Mouse (Mus musculus) 3134 (cell line): ENCODE data around the gene Gm45234.
A peak's percentile ranks its signal among the peaks of the same experiment; 100 is the strongest.

Experiments
- DNase-seq: peaks from one replicate; pipeline ENCODE4 v3.0.0-alpha.2; 2011; ENCODE audit warnings: low spot score; ENCODE audit not compliant: insufficient read length; ENCODE audit errors: extremely low read depth

The Gm45234 gene

DNA sequence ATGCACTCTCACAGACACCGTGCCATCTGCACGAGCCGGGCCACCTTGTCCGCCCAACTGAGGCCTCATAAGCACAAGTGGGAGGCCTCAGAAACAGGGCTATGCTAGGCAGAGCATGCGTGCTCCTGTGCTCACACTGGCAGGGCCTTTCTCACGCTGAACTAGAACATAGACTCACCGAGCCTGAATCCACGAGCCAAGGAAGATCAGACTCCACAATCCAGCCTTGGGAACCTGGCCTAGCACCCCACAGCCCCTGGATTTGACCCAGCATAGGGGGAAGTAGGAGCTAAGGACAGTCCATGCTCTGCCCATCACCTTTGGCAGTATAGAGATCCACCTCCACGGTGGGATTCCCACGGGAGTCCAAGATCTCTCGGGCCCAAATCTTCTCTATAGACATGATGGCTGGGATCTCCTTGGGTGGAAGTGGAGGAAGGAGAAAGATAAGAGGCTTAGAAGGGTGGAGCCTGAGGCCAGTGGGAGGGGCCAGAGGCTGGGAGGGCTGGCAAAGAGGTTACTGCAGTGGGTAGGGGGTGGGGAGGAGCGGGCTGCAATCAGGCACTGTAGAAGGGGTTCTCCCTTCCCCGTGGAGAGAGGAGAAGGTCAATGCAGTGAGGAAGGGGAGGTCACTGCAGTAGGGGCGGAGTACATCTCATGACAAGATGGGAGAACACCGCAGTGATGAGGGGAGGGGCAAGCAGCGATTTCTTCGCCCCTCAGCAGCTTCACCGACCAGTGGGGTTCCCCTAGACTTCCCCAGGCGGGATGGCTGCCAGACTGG, 12.3 kb upstream of the Gm45234 start:
- no peak for DNase-seq

DNA sequence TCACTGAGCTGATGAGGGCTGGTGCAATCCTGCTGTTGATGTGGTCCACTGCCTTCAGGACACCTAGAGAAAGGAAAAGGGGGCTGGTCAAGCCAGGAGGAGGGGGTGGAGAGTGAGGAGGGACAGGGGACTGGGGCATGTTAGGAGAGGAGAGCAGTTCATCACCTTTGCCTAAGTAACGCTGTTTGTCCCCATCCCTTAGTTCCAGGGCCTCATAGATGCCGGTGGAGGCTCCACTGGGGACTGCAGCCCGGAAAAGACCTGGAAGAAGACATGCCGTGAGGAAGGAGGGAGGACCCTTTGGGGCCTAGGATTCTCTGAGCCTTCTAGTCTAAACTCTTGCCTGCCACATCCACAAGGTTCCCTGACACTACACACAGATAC, 11.7 kb upstream of the Gm45234 start:
- no peak for DNase-seq

DNA sequence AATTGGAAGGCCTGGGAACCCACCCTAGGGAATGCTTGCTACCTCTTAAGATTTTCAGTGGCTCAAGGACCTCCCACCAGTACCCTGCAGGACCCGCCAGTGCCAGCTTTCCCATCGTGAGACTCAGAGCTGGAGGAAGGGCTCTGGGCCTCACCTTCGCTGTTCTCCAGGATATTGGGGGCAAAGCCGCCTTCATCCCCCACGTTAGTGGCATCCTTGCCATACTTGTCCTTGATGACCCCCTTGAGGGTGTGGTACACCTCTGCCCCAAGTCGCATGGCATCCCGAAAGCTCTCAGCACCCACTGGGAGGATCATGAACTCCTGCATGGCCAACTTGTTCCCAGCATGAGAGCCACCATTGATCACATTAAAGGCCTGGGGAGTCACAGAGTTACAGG, 10.1 kb upstream of the Gm45234 start:
- no peak for DNase-seq

DNA sequence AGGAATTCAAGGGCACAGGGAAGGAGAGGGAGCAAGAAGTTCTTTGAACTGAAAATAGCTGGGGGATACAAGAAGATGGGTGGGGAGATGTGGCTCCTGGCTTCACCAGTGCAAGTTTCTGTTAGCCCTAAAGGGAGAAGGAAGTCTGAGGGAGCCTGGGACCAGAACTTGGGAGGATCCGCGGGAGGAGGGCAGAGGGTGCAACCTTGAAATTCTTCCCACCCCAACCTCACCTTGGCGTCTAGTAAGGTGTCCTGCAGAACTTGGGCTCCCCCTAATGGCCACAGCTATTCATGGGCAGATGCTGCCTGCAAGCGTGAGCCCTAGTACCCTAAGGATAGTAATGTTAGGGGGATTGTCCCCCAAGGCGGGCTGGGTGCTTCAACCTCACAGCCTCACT, 3.4 kb upstream of the Gm45234 start:
- peak; percentile 71 for DNase-seq

DNA sequence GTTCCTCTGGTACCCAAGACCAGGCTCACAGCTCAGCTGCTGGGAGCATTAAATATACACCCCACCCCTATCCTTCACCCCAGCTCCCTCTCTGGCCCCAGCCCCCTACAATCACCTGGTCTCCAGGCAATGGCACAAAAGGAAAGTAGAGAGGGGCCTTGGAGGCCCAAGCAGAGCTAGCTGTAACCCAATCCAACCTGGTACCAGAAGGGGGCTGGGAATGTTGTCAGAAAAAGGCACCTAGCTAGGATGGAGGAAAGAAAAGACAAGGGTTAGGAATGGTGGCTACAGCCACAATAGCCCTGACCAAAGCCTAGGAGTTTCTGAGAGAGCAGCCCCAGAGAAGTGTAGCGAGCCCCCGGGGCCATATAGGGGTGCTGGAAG, 3.0 kb upstream of the Gm45234 start:
- DNase-seq, result no peak

DNA sequence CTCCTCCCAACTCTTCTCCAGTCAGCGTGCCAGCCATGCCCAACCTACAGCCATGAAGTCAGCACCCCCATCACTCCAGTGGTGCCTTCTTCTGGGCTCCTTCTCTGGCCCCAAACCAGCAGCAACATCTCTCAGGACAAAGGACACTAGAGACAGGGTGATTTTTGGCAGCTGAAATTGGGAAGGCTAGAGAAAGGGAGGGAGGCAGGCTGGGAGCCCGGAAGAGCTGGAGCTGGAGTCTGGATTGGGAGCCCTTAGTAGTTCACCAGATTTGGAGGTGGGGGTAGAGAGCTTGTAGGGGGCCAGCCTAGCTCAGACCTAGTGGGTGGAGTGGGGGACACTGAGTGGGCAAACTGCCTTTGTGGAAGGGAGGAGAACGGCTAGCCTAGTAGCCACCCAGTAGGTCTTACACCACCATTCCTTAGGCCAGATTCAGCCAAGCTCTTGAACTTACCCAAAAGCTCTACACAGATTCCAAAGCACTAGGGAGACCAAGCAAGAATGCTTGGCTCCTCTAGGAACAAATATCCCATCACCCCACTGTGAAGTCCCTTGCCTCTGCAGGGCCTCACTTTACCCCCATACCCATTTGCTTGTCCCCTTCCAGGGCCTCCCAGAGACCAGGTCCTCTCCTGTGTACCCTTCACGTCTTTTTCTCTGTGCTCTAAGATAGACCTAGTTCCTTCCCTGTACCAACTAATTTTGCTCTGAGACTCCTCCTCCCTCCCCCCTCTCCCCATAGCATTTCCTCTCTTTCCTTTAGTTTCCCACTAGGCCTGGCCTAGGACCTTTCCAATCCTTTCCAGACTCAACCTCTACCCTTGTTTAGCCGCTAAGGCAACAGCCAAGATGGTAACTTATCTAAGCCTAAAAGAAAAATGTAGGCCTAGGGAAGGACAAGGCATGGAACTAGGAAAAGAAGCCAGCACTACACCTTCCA, 2.4 kb upstream of the Gm45234 start:
- DNase-seq, result peak; percentile 75

DNA sequence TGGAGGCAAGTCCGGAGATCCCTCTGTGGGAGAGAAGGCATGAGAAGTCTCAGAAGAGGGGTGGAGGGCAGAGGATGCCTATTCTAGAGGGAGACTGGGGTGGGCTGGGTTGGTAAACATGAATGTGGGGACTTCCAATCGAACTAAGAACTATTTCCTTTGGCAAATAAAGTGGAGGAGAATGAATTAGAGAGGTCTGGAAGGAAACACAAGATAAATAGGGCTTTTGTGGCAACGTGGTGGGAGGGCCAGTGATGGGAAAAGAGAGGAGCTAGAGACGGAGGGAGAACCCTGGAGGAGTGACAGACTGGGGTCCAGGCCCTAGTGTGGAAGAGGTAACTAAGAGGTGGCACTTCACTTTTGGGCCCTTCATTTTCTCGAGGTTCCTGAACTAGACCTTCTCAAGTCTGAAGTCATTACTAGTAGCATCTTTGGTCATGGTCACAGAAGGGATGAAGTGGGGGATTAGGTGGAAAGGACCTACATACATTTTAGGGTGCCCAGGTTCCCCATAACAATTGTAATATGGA, 1.6 kb upstream of the Gm45234 start:
- peak; percentile 44 for DNase-seq

DNA sequence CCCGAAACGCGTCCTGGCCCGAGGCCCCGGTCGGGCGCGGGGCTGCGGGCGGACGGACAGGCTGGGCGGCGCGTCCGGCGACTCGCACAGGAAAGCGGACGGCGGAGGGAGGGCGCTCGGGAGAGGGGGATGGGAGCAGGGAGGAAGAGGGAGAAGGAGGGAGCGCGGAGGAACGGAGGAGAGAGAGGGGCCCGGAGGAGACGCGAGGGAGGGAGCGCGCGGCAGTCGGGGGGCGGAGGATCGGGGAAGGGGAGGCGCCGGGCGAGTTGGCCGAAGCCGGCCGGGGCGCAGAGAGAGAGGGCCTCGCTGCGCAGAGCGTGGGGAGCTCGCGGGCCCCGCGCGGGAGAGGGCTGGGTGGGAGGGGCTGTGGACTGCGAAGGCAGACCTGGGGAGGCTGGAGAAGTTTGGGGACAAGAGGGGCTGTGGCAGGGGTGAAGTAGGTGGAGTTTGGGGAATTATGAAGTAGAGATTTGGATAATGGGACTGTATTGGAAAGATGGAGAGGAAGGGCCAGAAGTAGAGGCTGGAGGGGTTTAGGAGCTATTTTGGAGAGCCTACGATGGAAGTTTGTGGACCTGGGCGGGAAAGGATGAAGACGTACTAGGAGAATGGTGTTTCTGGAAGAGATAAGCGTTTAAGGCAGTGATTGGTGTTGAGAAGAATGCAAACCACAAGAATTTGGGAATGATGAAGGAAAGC, 980 bp upstream of the Gm45234 start:
- peak; percentile 82 for DNase-seq

DNA sequence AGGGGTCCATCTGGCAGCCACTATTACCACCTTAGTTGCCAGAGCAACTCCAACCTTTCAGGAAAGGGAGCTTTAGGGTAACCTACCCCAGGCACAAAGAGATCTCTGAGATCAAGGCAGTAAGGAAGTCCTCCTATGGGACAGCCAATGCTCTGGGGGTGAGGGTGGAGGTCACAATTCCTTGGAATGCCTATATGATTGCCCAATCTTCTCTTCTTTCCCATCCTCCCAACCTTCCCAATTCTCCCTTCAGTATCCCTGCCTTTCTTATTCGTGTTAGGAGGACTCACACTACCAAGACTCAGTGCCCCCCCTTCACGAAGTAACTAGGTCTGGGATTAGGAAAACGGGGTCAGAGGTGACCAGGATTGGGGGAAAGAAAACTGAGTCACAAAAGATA, 515 bp downstream of the Gm45234 start:
- DNase-seq, result no peak

DNA sequence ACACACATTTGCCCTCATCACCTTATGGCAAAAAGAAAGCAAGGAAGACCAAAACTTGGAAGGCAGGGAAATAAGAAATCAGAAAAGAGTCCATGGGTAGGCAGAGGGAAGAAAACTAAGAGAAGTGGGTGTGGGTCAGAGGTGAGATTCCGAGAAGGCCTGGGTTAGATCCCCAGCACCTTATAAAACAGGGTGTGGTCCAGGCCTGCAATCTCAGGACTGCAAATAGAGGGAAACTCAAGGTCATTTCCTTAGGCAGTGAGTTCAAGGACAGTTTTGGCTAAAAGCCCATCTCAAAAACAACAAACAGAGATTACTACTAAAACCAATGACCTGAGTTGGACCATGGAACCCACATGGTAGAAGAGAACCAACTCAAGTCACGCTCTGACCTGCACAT, 2.0 kb downstream of the Gm45234 start:
- no peak for DNase-seq

DNA sequence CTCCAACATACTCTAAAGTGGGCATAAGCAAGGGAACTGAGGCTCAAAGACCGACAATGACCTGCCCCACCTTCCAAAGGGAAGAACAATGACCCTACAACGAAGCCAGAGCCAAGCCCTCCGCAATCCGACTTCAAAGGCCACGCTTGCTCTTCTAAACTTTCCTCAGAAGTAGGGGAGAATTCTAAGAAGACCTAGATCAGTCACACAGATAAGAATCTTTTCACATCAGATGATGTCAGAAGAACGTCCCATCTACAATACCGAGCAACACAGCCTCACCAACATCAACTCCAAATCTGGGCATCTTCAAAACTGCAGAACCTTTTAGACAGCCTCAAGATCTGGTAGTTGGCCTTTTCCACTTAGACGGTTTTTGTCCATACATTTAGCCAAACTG, 5.4 kb downstream of the Gm45234 start:
- DNase-seq, result no peak

DNA sequence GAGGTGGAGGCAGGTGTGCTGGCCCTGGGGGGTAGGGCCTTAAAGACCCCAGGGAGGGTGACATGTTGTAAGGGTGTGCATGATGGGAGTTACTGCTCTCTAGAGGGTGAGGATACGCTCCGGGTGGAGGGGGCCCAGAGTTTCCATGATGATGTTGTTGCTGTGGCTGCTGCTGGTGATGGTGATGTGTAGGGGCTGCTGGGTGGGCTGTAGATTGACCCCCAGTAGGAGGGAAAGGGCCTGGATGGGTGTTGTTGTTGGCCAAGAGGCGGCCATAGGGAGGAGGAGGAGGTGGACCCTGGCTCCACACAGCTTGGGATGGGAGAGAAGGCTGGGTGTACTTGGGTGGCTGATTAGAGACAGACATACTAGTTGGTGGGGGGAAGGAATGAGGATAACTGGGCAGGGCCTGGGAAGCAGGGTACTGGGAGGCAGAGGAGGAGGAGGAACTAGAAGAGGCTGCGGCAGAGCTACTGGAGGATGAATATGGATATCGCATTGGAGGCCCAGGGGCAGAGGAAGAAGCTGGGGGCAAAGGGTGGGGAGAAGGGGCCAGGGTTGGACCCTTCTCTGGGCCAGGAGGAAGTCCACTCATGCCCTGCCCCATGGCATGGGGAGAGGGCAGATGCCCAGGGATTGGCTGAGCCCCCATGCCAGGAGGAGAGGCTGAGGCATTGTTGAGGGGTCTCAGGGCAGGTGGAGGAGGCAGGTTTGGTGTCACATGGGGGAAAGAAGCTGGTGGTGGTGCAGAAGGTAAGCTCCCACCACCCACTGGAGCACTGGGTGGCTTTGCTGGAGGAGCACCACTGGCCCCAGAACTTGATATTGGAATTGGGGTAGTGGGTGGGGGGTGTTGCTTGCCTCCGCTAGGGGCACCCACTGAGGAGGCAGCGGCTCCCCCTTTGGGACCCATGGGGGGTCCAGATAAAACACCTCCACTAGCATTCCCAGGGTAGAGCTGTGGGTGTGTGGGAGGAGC, 8.9 kb downstream of the Gm45234 start:
- no peak for DNase-seq

DNA sequence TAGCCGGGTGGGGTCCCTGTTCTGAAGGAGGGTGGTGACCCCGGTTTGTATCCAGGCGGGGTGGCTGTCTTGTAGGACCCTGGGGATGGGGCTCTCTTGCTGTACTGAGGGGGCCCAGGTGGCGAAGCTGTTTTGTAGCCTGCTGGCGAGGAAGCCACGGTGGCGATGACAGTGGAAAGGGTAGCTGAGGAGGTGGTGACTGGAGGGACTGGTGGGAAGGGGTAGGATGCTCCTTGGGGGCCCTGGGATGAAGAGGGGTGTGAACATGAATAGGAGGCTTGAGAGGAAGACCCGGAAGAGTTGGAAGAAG, 9.6 kb downstream of the Gm45234 start:
- DNase-seq, result no peak

DNA sequence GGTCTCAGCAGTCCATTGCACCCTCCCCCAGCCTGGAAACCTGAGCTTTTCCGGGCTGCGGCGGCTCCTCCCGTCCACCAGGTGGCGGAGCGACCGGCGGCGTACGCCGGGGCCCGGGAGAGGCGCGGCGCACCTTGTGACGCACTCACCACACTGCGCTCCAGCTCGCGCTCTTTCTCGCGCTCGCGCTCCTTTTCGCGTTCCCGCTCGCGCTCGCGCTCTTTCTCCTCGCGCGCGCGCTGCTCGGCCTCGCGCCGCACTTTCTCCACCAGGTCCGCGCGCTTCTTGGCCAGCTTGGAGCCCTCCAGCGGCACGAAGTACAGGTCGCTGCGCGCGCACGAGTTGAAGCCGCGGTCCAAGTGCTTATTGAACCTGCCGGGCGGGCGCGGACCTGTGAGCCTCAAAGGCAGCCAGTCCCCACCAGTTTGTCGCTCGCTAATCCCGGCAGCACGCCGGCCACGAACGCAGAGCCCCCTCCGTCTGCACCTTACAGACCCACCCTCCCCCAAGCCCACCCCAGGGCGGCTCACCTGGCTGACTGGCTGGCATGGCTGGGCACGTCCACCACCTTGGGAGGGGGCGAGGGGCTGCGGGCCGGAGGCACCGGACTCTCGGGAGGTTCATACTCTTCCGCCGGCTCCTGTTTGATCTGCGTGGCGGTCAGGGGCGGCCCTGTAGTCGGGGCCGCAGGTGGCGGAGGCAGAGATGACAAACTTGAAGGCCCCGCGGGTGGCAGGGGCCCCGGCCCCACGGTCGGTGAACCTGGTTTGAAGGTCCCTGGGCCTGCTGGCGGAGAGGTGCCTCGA, 10.1 kb downstream of the Gm45234 start:
- DNase-seq, result peak; percentile 82

DNA sequence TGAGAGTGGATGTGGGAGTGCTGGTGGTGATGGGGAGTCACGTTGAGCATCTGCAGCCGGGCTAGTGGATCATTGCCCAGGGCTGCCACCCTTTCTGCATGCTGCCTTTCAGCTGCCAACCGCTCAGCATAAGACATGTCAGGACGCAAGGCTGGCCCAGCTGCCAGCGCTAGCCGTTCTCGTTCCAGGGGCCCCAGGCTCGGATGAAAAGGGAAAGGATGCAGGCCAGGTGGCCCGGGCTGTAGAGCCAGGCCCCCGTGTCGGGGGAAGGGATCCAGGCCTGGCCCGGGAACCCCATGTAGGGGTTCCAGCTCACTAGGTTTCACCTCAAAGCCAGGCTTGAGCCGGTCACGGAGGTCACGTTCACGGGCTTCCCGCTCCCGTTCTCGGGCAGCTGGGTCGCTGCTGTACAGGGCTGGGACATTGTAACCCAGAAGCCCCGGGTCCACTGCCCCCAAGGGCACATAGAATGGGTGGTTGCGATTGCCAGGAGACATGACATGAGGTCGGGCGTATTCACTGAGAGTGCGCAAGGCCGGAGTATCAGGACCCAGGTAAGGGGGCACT, 11.0 kb downstream of the Gm45234 start:
- DNase-seq, result no peak

DNA sequence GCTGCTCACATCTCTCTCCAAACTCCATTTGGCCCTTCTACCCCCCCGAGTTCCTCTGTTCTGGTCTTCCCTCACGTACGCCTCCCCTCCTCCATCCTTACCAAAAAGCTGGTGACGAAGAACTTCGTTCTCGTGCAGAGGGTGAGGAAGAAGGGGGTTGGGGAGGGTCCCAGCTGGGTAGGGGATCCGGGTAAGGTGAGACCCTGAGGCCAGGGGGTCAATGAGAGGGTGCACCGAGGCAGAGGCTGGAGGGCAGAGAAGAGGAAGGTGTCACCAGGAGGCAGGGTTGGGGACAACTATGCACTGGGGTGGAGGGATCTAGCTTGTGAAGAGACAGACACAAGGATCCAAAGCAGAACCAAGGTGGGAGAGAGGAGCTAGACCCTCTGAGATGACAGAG, 12.2 kb downstream of the Gm45234 start:
- no peak for DNase-seq

DNA sequence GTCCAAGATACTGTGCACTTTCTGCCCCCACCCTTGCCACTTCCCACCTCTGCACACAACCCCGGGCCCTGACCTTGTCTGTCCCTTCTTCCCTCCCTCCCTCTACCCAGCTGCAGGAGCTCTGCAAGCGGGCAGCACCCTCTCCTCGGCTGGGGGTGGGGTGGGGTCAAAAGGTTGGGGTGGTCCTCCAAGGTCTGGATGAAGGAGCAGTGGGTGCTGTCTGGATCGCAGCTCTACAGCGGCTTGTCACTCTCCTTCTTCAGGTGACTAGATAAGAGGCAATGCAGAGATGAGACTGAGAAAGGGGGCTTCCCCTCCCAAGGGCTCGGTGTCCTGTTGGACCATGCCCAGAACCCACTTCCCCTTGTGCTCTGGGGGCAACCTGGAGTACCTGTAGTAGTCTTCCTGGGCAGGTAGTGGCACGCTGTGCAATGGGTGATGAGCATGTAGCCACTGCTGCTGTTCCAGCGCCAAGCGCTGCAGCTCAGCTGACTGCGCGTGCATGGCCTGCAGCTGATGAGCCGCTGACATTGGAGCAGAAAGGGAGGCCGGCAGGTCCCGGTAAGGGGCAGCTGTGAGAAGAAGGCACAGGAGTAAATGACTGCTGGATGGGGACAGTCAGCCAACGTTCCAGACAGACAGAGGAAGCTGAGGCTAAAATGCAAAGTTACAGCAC, 12.8 kb downstream of the Gm45234 start:
- DNase-seq, result no peak

DNA sequence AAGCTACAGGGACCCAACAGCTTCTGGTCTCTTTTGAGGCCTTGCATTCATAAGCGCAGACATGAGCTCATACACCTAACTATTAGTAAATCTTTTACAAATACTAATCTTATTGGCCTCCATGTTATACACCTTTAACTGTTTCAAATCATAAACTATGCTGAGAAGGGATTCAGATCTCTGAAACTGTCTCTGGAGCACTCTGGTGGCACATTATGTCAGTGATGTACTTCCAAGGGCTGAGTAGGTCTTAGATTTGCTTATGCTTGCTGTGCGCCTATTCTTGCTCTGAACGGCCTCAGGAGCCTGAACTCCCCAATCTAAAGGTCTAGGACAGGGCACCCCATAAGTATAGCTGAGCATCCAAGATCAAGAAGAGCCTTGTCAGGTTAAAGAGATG, 14.0 kb downstream of the Gm45234 start:
- no peak for DNase-seq
